9 mouse cellular contexts compared by ENCODE assay signal in genomic region chr11:44924896-44925295, GRCm38 (mm10).
DNase-seq lines count a peak whose midpoint lies in the region; ATAC-seq and TF ChIP-seq lines count a peak whose summit lies in the region.
"Had no signal": no experiment of that assay in that cellular context is flagged by ENCODE, and none has a peak within 500 bp of the region (broad histone marks: within the 10 kb centered on the region; RNA-seq: fewer than 3 reads in every experiment).

No protein-coding gene starts in this region.

- peaks cover 9% of the 10 kb centered on the region for H3K4me1 ChIP-seq in forebrain, embryonic 10.5 days
- no peaks in the 10 kb centered on the region for H3K4me1 ChIP-seq in forebrain, embryonic 14.5 days (ENCODE audit: control insufficient read depth, insufficient read depth, low read length)
- H3K4me1 ChIP-seq in limb, embryonic 13.5 days, result peaks cover 43% of the 10 kb centered on the region
- H3K4me1 ChIP-seq in intestine, embryonic 15.5 days (replicated peaks), result no peaks in the 10 kb centered on the region
- H3K4me1 ChIP-seq: lung, embryonic 15.5 days had no signal

- H3K4me3 ChIP-seq in forebrain, embryonic 10.5 days, result no peak overlapping the region
- no peak overlapping the region for H3K4me3 ChIP-seq in forebrain, embryonic 14.5 days (ENCODE audit: low read depth, low read length)
- H3K4me3 ChIP-seq in limb, embryonic 13.5 days, result no peak overlapping the region
- no peak overlapping the region for H3K4me3 ChIP-seq in left cerebral cortex, adult 2 months
- H3K4me3 ChIP-seq in intestine, embryonic 15.5 days (replicated peaks), result no peak overlapping the region
- H3K4me3 ChIP-seq: lung, embryonic 15.5 days had no signal

- H3K27me3 ChIP-seq in forebrain, embryonic 10.5 days (ENCODE audit: poor library complexity, severe bottlenecking), result no peaks in the 10 kb centered on the region
- no peaks in the 10 kb centered on the region; the same call in none of the 2 replicates for H3K27me3 ChIP-seq in forebrain, embryonic 14.5 days (replicated peaks; ENCODE audit: control insufficient read depth, insufficient read depth, low read length)
- H3K27me3 ChIP-seq in limb, embryonic 13.5 days, result no peaks in the 10 kb centered on the region
- no peaks in the 10 kb centered on the region for H3K27me3 ChIP-seq in intestine, embryonic 15.5 days (replicated peaks)
- H3K27me3 ChIP-seq: lung, embryonic 15.5 days had no signal

- no peak for TF ChIP-seq CTCF in left cerebral cortex, adult 2 months (IDR thresholded peaks at IDR 0.05)

- H3K36me3 ChIP-seq in forebrain, embryonic 10.5 days (replicated peaks), result no peaks in the 10 kb centered on the region
- H3K36me3 ChIP-seq in forebrain, embryonic 14.5 days (ENCODE audit: control insufficient read depth, insufficient read depth, low read length), result no peaks in the 10 kb centered on the region
- peaks cover 11% of the 10 kb centered on the region for H3K36me3 ChIP-seq in limb, embryonic 13.5 days
- H3K36me3 ChIP-seq in intestine, embryonic 15.5 days, result no peaks in the 10 kb centered on the region
- H3K36me3 ChIP-seq: lung, embryonic 15.5 days had no signal

- H3K4me2 ChIP-seq in forebrain, embryonic 14.5 days (ENCODE audit: low read length), result no peak overlapping the region
- H3K4me2 ChIP-seq in limb, embryonic 13.5 days (replicated peaks), result peak overlapping the region; percentile 11; the same call in 1 of the 2 replicates
- no peak overlapping the region for H3K4me2 ChIP-seq in intestine, embryonic 15.5 days (replicated peaks)
- H3K4me2 ChIP-seq: lung, embryonic 15.5 days had no signal

- DNase-seq in forebrain, embryonic 10.5 days (ENCODE audit: extremely low spot score, low spot score), result no peak
- no peak for DNase-seq in forebrain, embryonic 14.5 days (ENCODE audit: low spot score)
- DNase-seq in ovary, postnatal 36 days (ENCODE audit: low spot score), result peak; percentile 15
- DNase-seq in ovary, postnatal 10 days (ENCODE audit: low spot score), result no peak
- peak; percentile 7 for DNase-seq in yolk sac, embryonic 10.5 days (ENCODE audit: low spot score)
- DNase-seq in left cerebral cortex, adult 2 months (ENCODE audit: extremely low spot score in 1 of 2, low spot score in 2 of 2), result no peak

- ATAC-seq in forebrain, embryonic 14.5 days, result no peak
- peak; percentile 73; the same call in 1 of the 2 replicates for ATAC-seq in limb, embryonic 13.5 days (ENCODE audit: low FRiP score, low read depth)
- ATAC-seq in intestine, embryonic 15.5 days, result no peak

- no peaks in the 10 kb centered on the region for H3K9me3 ChIP-seq in forebrain, embryonic 10.5 days
- no peaks in the 10 kb centered on the region for H3K9me3 ChIP-seq in forebrain, embryonic 14.5 days (replicated peaks; ENCODE audit: control insufficient read depth, low read length)
- H3K9me3 ChIP-seq in limb, embryonic 13.5 days, result no peaks in the 10 kb centered on the region
- no peaks in the 10 kb centered on the region for H3K9me3 ChIP-seq in intestine, embryonic 15.5 days
- H3K9me3 ChIP-seq: lung, embryonic 15.5 days had no signal

- H3K27ac ChIP-seq in forebrain, embryonic 10.5 days, result 0 out of 2 replicates have a peak overlapping the region, but pooled peaks have one; percentile 35
- H3K27ac ChIP-seq in forebrain, embryonic 14.5 days (ENCODE audit: low read depth, low read length), result no peak overlapping the region
- H3K27ac ChIP-seq in limb, embryonic 13.5 days, result peak overlapping the region; percentile 70; the same call in 1 of the 2 replicates
- no peak overlapping the region for H3K27ac ChIP-seq in left cerebral cortex, adult 2 months
- H3K27ac ChIP-seq in intestine, embryonic 15.5 days, result no peak overlapping the region
- H3K27ac ChIP-seq: lung, embryonic 15.5 days had no signal

- no peak overlapping the region for H3K9ac ChIP-seq in forebrain, embryonic 14.5 days (ENCODE audit: low read length)
- H3K9ac ChIP-seq in limb, embryonic 13.5 days, result no peak overlapping the region
- H3K9ac ChIP-seq in intestine, embryonic 15.5 days, result no peak overlapping the region
- H3K9ac ChIP-seq: lung, embryonic 15.5 days had no signal

- intact Hi-C loops in left cerebral cortex, adult 2 months (cut with DNase I), result no loop called here

- WGBS in forebrain, embryonic 10.5 days, result 39% methylated on average over 8 of the region's 8 CpGs
- 47% methylated on average over 8 of the region's 8 CpGs for WGBS in forebrain, embryonic 14.5 days
- 20% methylated on average over 8 of the region's 8 CpGs for WGBS in limb, embryonic 13.5 days
- WGBS in intestine, embryonic 15.5 days, result 35% methylated on average over 8 of the region's 8 CpGs

Comparison
In these comparisons a context has a peak if more than half of its experiments do, and no peak if none do; other contexts are left out.
1. DNase-seq: peak in ovary, postnatal 36 days (single experiment) and yolk sac, embryonic 10.5 days (single experiment); none in forebrain, embryonic 10.5 days (single experiment), forebrain, embryonic 14.5 days (single experiment), ovary, postnatal 10 days (single experiment) and left cerebral cortex, adult 2 months (0 of 2).
2. H3K27ac ChIP-seq: peak in forebrain, embryonic 10.5 days (single experiment) and limb, embryonic 13.5 days (single experiment); none in forebrain, embryonic 14.5 days (single experiment), left cerebral cortex, adult 2 months (single experiment) and intestine, embryonic 15.5 days (single experiment).